Mouse (Mus musculus) liver, postnatal 0 days (tissue): ENCODE data around the gene Hcn4.

Experiments used
- CTCF ChIP-seq: sonication (generic); IDR thresholded peaks from 2 replicates; pipeline ENCODE4 v1.5.1; 2016; ENCODE audit warnings: antibody characterized with exemption, low read depth
- EP300 ChIP-seq: IDR thresholded peaks from 2 replicates; pipeline ENCODE4 v1.6.1; 2016; ENCODE audit warnings: antibody characterized with exemption, low read depth, mild to moderate bottlenecking

DNA sequence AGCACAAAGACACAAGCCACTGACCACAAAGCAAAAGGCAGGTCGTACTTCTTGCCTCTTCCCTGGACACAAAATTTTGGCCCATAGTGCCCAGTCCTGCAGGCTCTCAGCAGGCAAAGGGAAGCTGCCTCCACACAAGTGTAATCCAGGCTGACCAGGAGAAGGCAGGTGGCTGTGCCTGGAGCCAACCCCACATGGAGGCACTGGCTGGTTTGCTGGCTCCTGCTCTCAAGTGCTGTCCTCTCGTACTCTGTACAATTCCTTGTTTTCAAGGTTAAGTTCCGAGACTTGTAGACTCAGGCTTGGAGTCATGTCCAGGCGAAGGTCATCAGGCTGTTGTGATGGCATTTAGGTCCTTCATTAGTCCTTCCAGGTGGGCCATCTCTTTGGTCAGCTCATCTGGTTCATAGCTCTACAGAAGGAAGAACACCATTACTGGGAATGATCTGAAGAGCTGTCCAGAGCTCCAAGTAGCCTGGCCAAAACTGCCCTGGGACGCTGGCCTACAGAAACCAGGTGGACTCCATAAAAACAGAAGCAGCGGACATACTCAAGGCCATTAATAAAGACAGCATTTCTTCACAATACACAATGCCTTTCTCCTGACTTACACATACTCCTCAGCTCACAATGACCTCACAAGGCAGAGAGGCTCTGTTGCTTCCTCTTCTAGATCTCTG, 53.9 kb downstream of the Hcn4 start:
- TF ChIP-seq EP300 (no peak), CTCF (no peak)
